Mouse (Mus musculus): ENCODE measurements around the gene Ttll10. TPM values are rescaled to one million over a fixed set of nuclear protein-coding genes. Genes with fewer than 3 reads are reported as not detected.

Gene Ttll10
- polyA plus RNA-seq, 1 experiment from 2014 or later, result not detected

- DNase-seq (ENCODE audit: low spot score, missing footprints) (no peak), ATAC-seq (ENCODE audit: low FRiP score) (no peak)
- Histone ChIP-seq H3K4me3 (ENCODE audit: low read depth, low read length) (no peak overlapping the region), H3K4me1 (ENCODE audit: control insufficient read depth, insufficient read depth, low read length) (no peaks in the 10 kb centered on the region), H3K27ac (ENCODE audit: low read depth, low read length) (no peak overlapping the region), H3K9me3 (ENCODE audit: control insufficient read depth, low read length) (no peaks in the 10 kb centered on the region), H3K36me3 (ENCODE audit: control insufficient read depth, insufficient read depth, low read length) (no peaks in the 10 kb centered on the region), H3K4me2 (no peak overlapping the region), H3K9ac (ENCODE audit: low read length) (no peak overlapping the region), H3K27me3 (ENCODE audit: control insufficient read depth, insufficient read depth, low read length) (no peaks in the 10 kb centered on the region)
- 72% methylated on average over 10 of the region's 10 CpGs for WGBS
Observed at GRCm38 (mm10) chr4:156057702-156058101, 1.5 kb downstream of the Ttll10 start.

GRCm38 (mm10) chr4:156055173-156055572, 4.0 kb downstream of the Ttll10 start:
- no peaks in the 10 kb centered on the region for H3K9me3 ChIP-seq (ENCODE audit: control insufficient read depth, low read length)
- H3K4me3 ChIP-seq (ENCODE audit: low read depth, low read length), result no peak overlapping the region
- DNase-seq (ENCODE audit: low spot score, missing footprints) (no peak), ATAC-seq (ENCODE audit: low FRiP score) (no peak)
- H3K27me3 ChIP-seq (ENCODE audit: control insufficient read depth, insufficient read depth, low read length), result no peaks in the 10 kb centered on the region
- H3K9ac ChIP-seq (ENCODE audit: low read length), result no peak overlapping the region
- H3K36me3 ChIP-seq (ENCODE audit: control insufficient read depth, insufficient read depth, low read length), result no peaks in the 10 kb centered on the region
- no peaks in the 10 kb centered on the region for H3K4me1 ChIP-seq (ENCODE audit: control insufficient read depth, insufficient read depth, low read length)
- no peak overlapping the region for H3K27ac ChIP-seq (ENCODE audit: low read depth, low read length)
- 89% methylated on average over 5 of the region's 5 CpGs for WGBS
- no peak overlapping the region for H3K4me2 ChIP-seq

- WGBS, result 93% methylated on average over 6 of the region's 6 CpGs
- DNase-seq (ENCODE audit: low spot score, missing footprints) (no peak), ATAC-seq (ENCODE audit: low FRiP score) (no peak)
- H3K27ac ChIP-seq (ENCODE audit: low read depth, low read length), result no peak overlapping the region
- no peak overlapping the region for H3K9ac ChIP-seq (ENCODE audit: low read length)
- no peaks in the 10 kb centered on the region for H3K4me1 ChIP-seq (ENCODE audit: control insufficient read depth, insufficient read depth, low read length)
- no peaks in the 10 kb centered on the region for H3K27me3 ChIP-seq (ENCODE audit: control insufficient read depth, insufficient read depth, low read length)
- H3K36me3 ChIP-seq (ENCODE audit: control insufficient read depth, insufficient read depth, low read length), result no peaks in the 10 kb centered on the region
- H3K9me3 ChIP-seq (ENCODE audit: control insufficient read depth, low read length), result no peaks in the 10 kb centered on the region
- H3K4me2 ChIP-seq, result no peak overlapping the region
- H3K4me3 ChIP-seq (ENCODE audit: low read depth, low read length), result no peak overlapping the region
Observed at GRCm38 (mm10) chr4:156054606-156055005, 4.6 kb downstream of the Ttll10 start.

- DNase-seq (ENCODE audit: low spot score, missing footprints) (no peak), ATAC-seq (ENCODE audit: low FRiP score) (no peak)
- Histone ChIP-seq H3K27me3 (ENCODE audit: control insufficient read depth, insufficient read depth, low read length) (no peaks in the 10 kb centered on the region), H3K9me3 (ENCODE audit: control insufficient read depth, low read length) (no peaks in the 10 kb centered on the region), H3K9ac (ENCODE audit: low read length) (no peak overlapping the region), H3K4me3 (ENCODE audit: low read depth, low read length) (no peak overlapping the region), H3K4me2 (no peak overlapping the region), H3K36me3 (ENCODE audit: control insufficient read depth, insufficient read depth, low read length) (no peaks in the 10 kb centered on the region), H3K27ac (ENCODE audit: low read depth, low read length) (no peak overlapping the region), H3K4me1 (ENCODE audit: control insufficient read depth, insufficient read depth, low read length) (no peaks in the 10 kb centered on the region)
- WGBS, result 83% methylated on average over 4 of the region's 4 CpGs
Observed at GRCm38 (mm10) chr4:156054130-156054529, 5.1 kb downstream of the Ttll10 start.

GRCm38 (mm10) chr4:156053113-156053512, 6.1 kb downstream of the Ttll10 start:
- no peak overlapping the region for H3K9ac ChIP-seq (ENCODE audit: low read length)
- no peak for ATAC-seq (ENCODE audit: low FRiP score)
- no peak overlapping the region for H3K27ac ChIP-seq (ENCODE audit: low read depth, low read length)
- no peaks in the 10 kb centered on the region for H3K4me1 ChIP-seq (ENCODE audit: control insufficient read depth, insufficient read depth, low read length)
- H3K27me3 ChIP-seq (ENCODE audit: control insufficient read depth, insufficient read depth, low read length), result no peaks in the 10 kb centered on the region
- H3K36me3 ChIP-seq (ENCODE audit: control insufficient read depth, insufficient read depth, low read length), result no peaks in the 10 kb centered on the region
- no peaks in the 10 kb centered on the region for H3K9me3 ChIP-seq (ENCODE audit: control insufficient read depth, low read length)
- H3K4me3 ChIP-seq (ENCODE audit: low read depth, low read length), result no peak overlapping the region
- DNase-seq (ENCODE audit: low spot score, missing footprints), result no peak
- whole genome bisulfite sequencing, result 93% methylated on average over 4 of the region's 4 CpGs
- no peak overlapping the region for H3K4me2 ChIP-seq

- ATAC-seq (ENCODE audit: low FRiP score) (no peak), DNase-seq (ENCODE audit: low spot score, missing footprints) (no peak)
- H3K4me3 ChIP-seq (ENCODE audit: low read depth, low read length), result no peak overlapping the region
- H3K9me3 ChIP-seq (ENCODE audit: control insufficient read depth, low read length), result no peaks in the 10 kb centered on the region
- H3K4me1 ChIP-seq (ENCODE audit: control insufficient read depth, insufficient read depth, low read length), result no peaks in the 10 kb centered on the region
- no peaks in the 10 kb centered on the region for H3K27me3 ChIP-seq (ENCODE audit: control insufficient read depth, insufficient read depth, low read length)
- no peak overlapping the region for H3K9ac ChIP-seq (ENCODE audit: low read length)
- no peak overlapping the region for H3K27ac ChIP-seq (ENCODE audit: low read depth, low read length)
- H3K36me3 ChIP-seq (ENCODE audit: control insufficient read depth, insufficient read depth, low read length), result no peaks in the 10 kb centered on the region
- WGBS, result 71% methylated on average over 6 of the region's 6 CpGs
- H3K4me2 ChIP-seq, result no peak overlapping the region
Observed at GRCm38 (mm10) chr4:156050391-156050980, 8.7 kb downstream of the Ttll10 start.

GRCm38 (mm10) chr4:156049779-156050178, 9.4 kb downstream of the Ttll10 start:
- H3K27ac ChIP-seq (ENCODE audit: low read depth, low read length), result no peak overlapping the region
- no peak overlapping the region for H3K9ac ChIP-seq (ENCODE audit: low read length)
- H3K4me3 ChIP-seq (ENCODE audit: low read depth, low read length), result no peak overlapping the region
- H3K9me3 ChIP-seq (ENCODE audit: control insufficient read depth, low read length), result no peaks in the 10 kb centered on the region
- 85% methylated on average over 3 of the region's 3 CpGs for WGBS
- no peaks in the 10 kb centered on the region for H3K36me3 ChIP-seq (ENCODE audit: control insufficient read depth, insufficient read depth, low read length)
- no peak for ATAC-seq (ENCODE audit: low FRiP score)
- no peak for DNase-seq (ENCODE audit: low spot score, missing footprints)
- H3K4me1 ChIP-seq (ENCODE audit: control insufficient read depth, insufficient read depth, low read length), result no peaks in the 10 kb centered on the region
- no peaks in the 10 kb centered on the region for H3K27me3 ChIP-seq (ENCODE audit: control insufficient read depth, insufficient read depth, low read length)
- H3K4me2 ChIP-seq, result no peak overlapping the region

GRCm38 (mm10) chr4:156044754-156045153, 14.5 kb downstream of the Ttll10 start:
- Histone ChIP-seq H3K4me3 (ENCODE audit: low read depth, low read length) (no peak overlapping the region), H3K4me2 (no peak overlapping the region), H3K4me1 (ENCODE audit: control insufficient read depth, insufficient read depth, low read length) (no peaks in the 10 kb centered on the region), H3K9ac (ENCODE audit: low read length) (no peak overlapping the region), H3K36me3 (ENCODE audit: control insufficient read depth, insufficient read depth, low read length) (no peaks in the 10 kb centered on the region), H3K27ac (ENCODE audit: low read depth, low read length) (no peak overlapping the region), H3K9me3 (ENCODE audit: control insufficient read depth, low read length) (no peaks in the 10 kb centered on the region), H3K27me3 (ENCODE audit: control insufficient read depth, insufficient read depth, low read length) (no peaks in the 10 kb centered on the region)
- no peak for DNase-seq (ENCODE audit: low spot score, missing footprints)
- no peak for ATAC-seq (ENCODE audit: low FRiP score)
- WGBS, result 71% methylated on average over 5 of the region's 5 CpGs

GRCm38 (mm10) chr4:156034901-156035300, 24.3 kb downstream of the Ttll10 start:
- H3K4me2 ChIP-seq, result peak overlapping the region; percentile 31
- H3K27ac ChIP-seq (ENCODE audit: low read depth, low read length), result no peak overlapping the region
- DNase-seq (ENCODE audit: low spot score, missing footprints) (peak; percentile 90), ATAC-seq (ENCODE audit: low FRiP score) (no peak)
- peak overlapping the region; percentile 39; the same call in 1 of the 2 replicates for H3K9ac ChIP-seq (ENCODE audit: low read length)
- peak overlapping the region; percentile 22 for H3K4me3 ChIP-seq (ENCODE audit: low read depth, low read length)
- WGBS, result 2% methylated on average over 25 of the region's 25 CpGs
- H3K4me1 ChIP-seq (ENCODE audit: control insufficient read depth, insufficient read depth, low read length), result peaks cover 21% of the 10 kb centered on the region
- no peaks in the 10 kb centered on the region for H3K36me3 ChIP-seq (ENCODE audit: control insufficient read depth, insufficient read depth, low read length)
- peaks cover 24% of the 10 kb centered on the region for H3K27me3 ChIP-seq (ENCODE audit: control insufficient read depth, insufficient read depth, low read length)
- no peaks in the 10 kb centered on the region for H3K9me3 ChIP-seq (ENCODE audit: control insufficient read depth, low read length)
